Mouse (Mus musculus) midbrain, embryonic 13.5 days (tissue): ENCODE data around the gene Zfp964. TPM values are rescaled to one million over a fixed set of nuclear protein-coding genes. Genes with fewer than 3 reads are reported as not detected.
"Not testable (repeated sequence)": the region's sequence is repeated elsewhere in the genome, so short reads cannot be mapped to it uniquely, and the experiment has no call there.

ENCODE experiments used
- ATAC-seq: fragments of 200-750 bp; cut with Nextera tagmentation; 2 replicates; pipeline ENCODE4 v1.8.0; 2017; ENCODE audit warnings: mild to moderate bottlenecking, moderate TSS enrichment, moderate library complexity
- H3K27ac ChIP-seq: fragments of 300-500 bp; sonication (generic); 2 replicates; pipeline ENCODE4 v1.5.1; 2015; ENCODE audit warnings: inconsistent platforms, mild to moderate bottlenecking, moderate library complexity
- H3K27me3 ChIP-seq: fragments of 300-500 bp; sonication (generic); 2 replicates; pipeline ENCODE4 v1.6.1; 2015; ENCODE audit warnings: mild to moderate bottlenecking, inconsistent platforms
- H3K36me3 ChIP-seq: fragments of 300-500 bp; sonication (generic); 2 replicates; pipeline ENCODE4 v1.6.1; 2015; ENCODE audit warnings: mild to moderate bottlenecking, inconsistent platforms
- H3K4me1 ChIP-seq: fragments of 300-500 bp; sonication (generic); replicated peaks from 2 replicates; pipeline ENCODE4 v1.6.1; 2015; ENCODE audit warnings: inconsistent platforms
- H3K4me2 ChIP-seq: fragments of 300-500 bp; sonication (generic); replicated peaks from 2 replicates; pipeline ENCODE4 v1.6.1; 2015; ENCODE audit warnings: moderate library complexity, mild to moderate bottlenecking, inconsistent platforms
- H3K4me3 ChIP-seq: fragments of 300-500 bp; sonication (generic); replicated peaks from 2 replicates; pipeline ENCODE4 v1.5.1; 2015; ENCODE audit warnings: mild to moderate bottlenecking, inconsistent platforms
- H3K9ac ChIP-seq: fragments of 300-500 bp; sonication (generic); replicated peaks from 2 replicates; pipeline ENCODE4 v1.6.1; 2015; ENCODE audit warnings: mild to moderate bottlenecking, inconsistent platforms
- H3K9me3 ChIP-seq: fragments of 300-500 bp; sonication (generic); 2 replicates; pipeline ENCODE4 v1.6.1; 2016; ENCODE audit warnings: mild to moderate bottlenecking, inconsistent platforms
- WGBS: fragments of 180-500 bp; shearing (Covaris S2); methylation state at CpG from one replicate; pipeline ENCODE4 v1.1.7; 2015; 5-methylcytosine and 5-hydroxymethylcytosine counted together
- polyA plus RNA-seq: library from polyadenylated mRNA; unstranded; fragments of >200 nt; fragmentation: Nextera tagmentation; extraction: Ambion mirVana; gene quantifications from 2 replicates; pipeline ENCODE4 v1.2.1, GENCODE M21; 2015

Gene Zfp964
- 2.3 and 2.4 TPM in 2 replicates for polyA plus RNA-seq

- peak within 1 kb of the TSS; percentile 84 for H3K27ac ChIP-seq
- ATAC-seq, result peak; percentile 99
- H3K36me3 ChIP-seq, result no peaks in the 10 kb centered on the region
- peak within 1 kb of the TSS; percentile 73 for H3K9ac ChIP-seq
- peak within 1 kb of the TSS; percentile 61 for H3K4me3 ChIP-seq
- H3K9me3 ChIP-seq, result no peaks in the 10 kb centered on the region
- WGBS, result under 1% methylated on average over 55 of the region's 55 CpGs
- H3K4me2 ChIP-seq, result peak within 1 kb of the TSS; percentile 68
- peaks cover 8% of the 10 kb centered on the region for H3K4me1 ChIP-seq
- H3K27me3 ChIP-seq, result no peaks in the 10 kb centered on the region
Observed at GRCm38 (mm10) chr8:69654358-69654981, at the start of gene Zfp964. TSS of gene Zfp964 (plus strand) at chr8:69654479.

DNA sequence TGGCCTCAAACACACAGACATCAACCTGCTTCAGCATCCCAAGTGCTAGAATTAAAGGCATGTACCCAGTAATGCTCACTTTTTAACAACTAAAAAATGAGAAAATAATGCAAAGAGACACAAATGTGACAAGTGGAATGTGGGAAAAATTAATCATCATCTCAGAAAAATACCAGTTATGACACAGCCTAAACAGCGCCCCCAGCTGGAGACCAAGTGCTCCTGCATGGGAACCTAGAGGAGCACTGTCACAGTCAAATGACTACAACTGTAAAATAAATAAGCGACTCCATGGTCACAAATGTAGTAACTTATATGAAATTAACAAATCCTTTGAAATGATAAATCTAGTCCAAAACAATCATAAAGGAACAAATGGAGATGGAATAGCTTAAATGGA lies 39.6 kb upstream of the Zfp964 start:
- no peak overlapping the region for H3K4me2 ChIP-seq
- no peaks in the 10 kb centered on the region for H3K9me3 ChIP-seq
- no peak for ATAC-seq
- H3K4me1 ChIP-seq, result no peaks in the 10 kb centered on the region
- H3K4me3 ChIP-seq, result no peak overlapping the region
- peaks cover 85% of the 10 kb centered on the region for H3K36me3 ChIP-seq
- WGBS, result 64% methylated on average over 2 of the region's 2 CpGs
- H3K27me3 ChIP-seq, result no peaks in the 10 kb centered on the region
- H3K9ac ChIP-seq, result no peak overlapping the region
- no peak overlapping the region for H3K27ac ChIP-seq

DNA sequence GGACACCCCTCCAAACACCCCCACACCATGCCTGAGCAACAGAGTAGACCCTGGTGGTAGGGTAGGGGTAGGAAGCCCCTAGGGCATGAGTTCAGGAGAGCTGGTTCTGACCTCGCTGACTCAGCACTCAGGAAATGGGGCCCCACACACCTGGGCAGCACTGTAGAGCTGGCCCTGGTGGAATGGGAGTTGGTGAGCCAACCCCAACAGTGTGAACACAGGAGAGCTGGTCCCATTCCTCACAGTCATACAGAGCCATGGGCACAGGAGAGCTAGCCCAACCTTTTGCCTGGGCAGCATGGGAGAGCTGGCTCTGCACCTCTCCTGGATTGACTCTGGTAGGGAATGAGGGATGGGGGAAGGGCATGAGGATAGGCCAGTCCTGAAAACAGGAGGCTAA lies 36.2 kb upstream of the Zfp964 start:
- ATAC-seq, result peak; percentile 63

DNA sequence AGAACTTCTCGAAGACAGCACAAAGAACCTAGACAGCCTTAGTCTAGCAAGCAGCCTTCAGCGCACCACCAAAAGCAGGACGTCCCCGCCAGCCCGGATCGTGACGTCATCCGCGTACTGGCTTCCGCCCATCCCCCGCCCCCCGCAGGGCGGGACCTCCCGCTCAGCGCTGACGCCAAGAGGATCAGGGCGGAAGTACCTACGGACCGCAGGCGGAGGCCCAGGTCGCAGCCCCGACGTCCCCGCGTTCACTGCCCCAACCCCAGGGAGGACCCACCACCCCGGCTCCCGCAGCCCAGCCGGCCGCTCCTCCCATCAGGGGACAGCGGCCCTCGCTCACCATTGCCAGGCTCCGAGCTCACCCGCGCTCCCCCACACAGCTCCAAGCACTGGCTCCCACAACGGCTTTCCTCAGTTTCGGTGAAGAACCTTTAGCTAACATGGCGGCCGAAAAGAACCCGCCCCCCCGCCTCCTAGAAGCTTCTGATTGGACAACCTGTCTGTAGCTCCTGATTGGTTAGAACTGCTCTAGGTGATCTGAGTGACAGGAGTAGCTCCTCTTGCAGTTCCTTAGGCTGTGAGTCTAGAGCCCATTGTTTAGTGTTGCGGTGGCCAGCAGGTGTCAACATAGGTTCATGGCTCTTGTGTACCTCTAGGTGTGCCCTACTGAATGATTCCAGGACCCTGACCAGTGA lies 29.0 kb upstream of the Zfp964 start, which contains the start of gene Zfp868:
Gene Zfp868 (minus strand): TSS at position 454 of the 695 bp plus-strand sequence.
- Histone ChIP-seq H3K9ac (peak within 1 kb of the TSS; percentile 89), H3K27me3 (no peaks in the 10 kb centered on the region), H3K4me2 (peak within 1 kb of the TSS; percentile 55), H3K36me3 (no peaks in the 10 kb centered on the region), H3K4me1 (peaks cover 14% of the 10 kb centered on the region), H3K9me3 (no peaks in the 10 kb centered on the region), H3K4me3 (peak within 1 kb of the TSS; percentile 68), H3K27ac (peak within 1 kb of the TSS; percentile 99)
- under 1% methylated on average over 41 of the region's 41 CpGs for WGBS
- peak; percentile 100 for ATAC-seq

More for the DNA sequence above, 36.2 kb upstream of the Zfp964 start:
- peaks cover 2% of the 10 kb centered on the region for H3K4me1 ChIP-seq
- no peak overlapping the region for H3K4me3 ChIP-seq
- H3K9me3 ChIP-seq, result no peaks in the 10 kb centered on the region
- peaks cover 55% of the 10 kb centered on the region for H3K36me3 ChIP-seq
- WGBS, result 96% methylated on average over 1 of the region's 1 CpGs
- H3K4me2 ChIP-seq, result no peak overlapping the region
- H3K27me3 ChIP-seq, result no peaks in the 10 kb centered on the region
- no peak overlapping the region for H3K9ac ChIP-seq
- no peak overlapping the region for H3K27ac ChIP-seq

- peak overlapping the region; percentile 68 for H3K4me2 ChIP-seq
- ATAC-seq, result peak; percentile 18
- H3K27me3 ChIP-seq, result no peaks in the 10 kb centered on the region
- H3K4me1 ChIP-seq, result peaks cover 8% of the 10 kb centered on the region
- no peaks in the 10 kb centered on the region for H3K36me3 ChIP-seq
- no peak overlapping the region for H3K27ac ChIP-seq
- WGBS, result 44% methylated on average over 10 of the region's 10 CpGs
- H3K9ac ChIP-seq, result no peak overlapping the region
- no peaks in the 10 kb centered on the region for H3K9me3 ChIP-seq
- peak overlapping the region; percentile 61 for H3K4me3 ChIP-seq
Observed at GRCm38 (mm10) chr8:69653808-69654357, 396 bp upstream of the Zfp964 start.

DNA sequence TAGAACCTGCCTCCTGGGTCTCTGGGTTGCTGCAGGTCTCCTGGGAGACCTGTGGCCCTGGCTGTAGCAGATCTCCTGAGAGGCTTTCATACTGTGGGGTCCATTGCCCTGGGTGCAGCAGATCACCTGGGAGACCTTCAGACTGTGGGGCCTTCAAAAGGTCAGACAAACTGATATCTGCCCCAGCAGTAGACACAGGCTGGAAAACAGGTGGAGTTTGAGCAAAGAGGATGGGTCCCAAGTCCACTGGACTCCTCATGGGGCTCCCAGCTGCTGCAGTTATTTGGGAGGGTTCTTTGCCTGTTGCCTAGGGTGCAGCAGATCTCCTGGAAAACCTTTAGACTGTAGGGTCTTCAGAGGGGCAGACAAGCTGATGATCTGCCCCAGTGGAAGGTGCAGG lies 7.0 kb downstream of the Zfp964 start:
- H3K27ac ChIP-seq, result no peak overlapping the region
- H3K4me3 ChIP-seq, result no peak overlapping the region
- H3K36me3 ChIP-seq, result peaks cover 38% of the 10 kb centered on the region
- no peak for ATAC-seq
- peaks cover 4% of the 10 kb centered on the region for H3K9me3 ChIP-seq
- no peak overlapping the region for H3K4me2 ChIP-seq
- H3K4me1 ChIP-seq, result no peaks in the 10 kb centered on the region
- no peak overlapping the region for H3K9ac ChIP-seq
- H3K27me3 ChIP-seq, result no peaks in the 10 kb centered on the region

GRCm38 (mm10) chr8:69665051-69665450 lies 10.8 kb downstream of the Zfp964 start:
- ATAC-seq, H3K4me1 ChIP-seq, H3K27ac ChIP-seq, H3K9ac ChIP-seq, H3K27me3 ChIP-seq, H3K4me3 ChIP-seq, H3K9me3 ChIP-seq, H3K4me2 ChIP-seq: not testable (repeated sequence)
- H3K36me3 ChIP-seq, result peaks cover 32% of the 10 kb centered on the region
- 92% methylated on average over 2 of the region's 2 CpGs for WGBS

DNA sequence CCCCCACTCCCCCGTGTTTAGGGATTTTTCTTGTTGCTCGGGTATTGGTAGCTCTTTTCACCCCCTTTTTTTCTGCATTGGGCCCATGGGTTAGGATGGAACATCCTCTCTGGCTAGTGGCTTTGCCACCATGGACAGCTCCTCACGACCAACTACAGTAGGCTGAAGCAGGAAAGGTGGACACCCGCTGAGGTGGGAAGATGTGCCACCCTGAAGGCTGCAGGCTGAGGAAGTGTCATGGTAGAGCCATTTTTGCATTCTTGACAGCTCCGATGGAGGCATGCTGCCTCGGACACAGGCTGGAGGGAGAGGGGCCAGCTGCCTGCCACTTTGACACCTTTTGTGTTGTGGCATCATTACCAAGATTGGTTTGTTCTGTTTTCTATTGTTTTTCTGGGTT lies 47.5 kb downstream of the Zfp964 start:
- Histone ChIP-seq H3K4me3 (no peak overlapping the region), H3K4me2 (no peak overlapping the region), H3K27me3 (no peaks in the 10 kb centered on the region), H3K4me1 (no peaks in the 10 kb centered on the region), H3K9me3 (no peaks in the 10 kb centered on the region), H3K36me3 (peaks cover 45% of the 10 kb centered on the region), H3K27ac (no peak overlapping the region), H3K9ac (no peak overlapping the region)
- ATAC-seq, result no peak
- WGBS, result 83% methylated on average over 6 of the region's 6 CpGs

- peaks cover 59% of the 10 kb centered on the region for H3K36me3 ChIP-seq
Observed at GRCm38 (mm10) chr8:69710624-69711023, 56.3 kb downstream of the Zfp964 start, which contains the start of gene Zfp869. TSS of gene Zfp869 (minus strand) at chr8:69710724.

DNA sequence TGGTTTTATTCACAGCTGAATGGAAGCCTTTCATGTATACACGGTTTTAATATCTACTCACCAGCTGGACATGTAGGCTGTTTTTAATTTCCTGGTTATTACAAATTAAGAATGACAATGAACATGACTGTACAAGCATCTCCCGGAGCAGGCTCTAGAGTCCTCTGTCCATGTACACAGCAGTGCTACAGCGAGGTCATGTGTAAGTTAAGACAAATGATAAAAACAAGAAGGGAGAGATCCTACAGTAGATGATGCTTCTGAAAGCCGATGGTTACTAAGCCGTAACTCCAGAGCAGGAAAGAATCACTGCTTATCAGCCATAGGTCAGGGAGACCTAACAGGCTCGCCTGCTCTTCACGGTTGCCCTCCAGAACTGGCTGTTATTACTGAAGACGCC lies 59.2 kb downstream of the Zfp964 start:
- 93% methylated on average over 8 of the region's 8 CpGs for WGBS
- H3K4me1 ChIP-seq, result peaks cover 33% of the 10 kb centered on the region

More at GRCm38 (mm10) chr8:69710624-69711023, 56.3 kb downstream of the Zfp964 start, which contains the start of gene Zfp869:
- not testable (repeated sequence) for ATAC-seq, H3K9me3 ChIP-seq, H3K4me3 ChIP-seq, H3K4me2 ChIP-seq, H3K9ac ChIP-seq, H3K27me3 ChIP-seq, H3K27ac ChIP-seq
- peaks cover 27% of the 10 kb centered on the region for H3K4me1 ChIP-seq
- 97% methylated on average over 10 of the region's 10 CpGs for WGBS

GRCm38 (mm10) chr8:69715366-69715765 lies 61.1 kb downstream of the Zfp964 start:
- H3K4me3 ChIP-seq, result peak overlapping the region; percentile 88
- peak overlapping the region; percentile 30 for H3K9ac ChIP-seq
- H3K27ac ChIP-seq, result no peak overlapping the region
- H3K27me3 ChIP-seq, result no peaks in the 10 kb centered on the region
- no peaks in the 10 kb centered on the region for H3K9me3 ChIP-seq
- H3K4me2 ChIP-seq, result peak overlapping the region; percentile 44
- WGBS, result 81% methylated on average over 6 of the region's 6 CpGs
- peaks cover 33% of the 10 kb centered on the region for H3K4me1 ChIP-seq
- peaks cover 13% of the 10 kb centered on the region for H3K36me3 ChIP-seq
- ATAC-seq, result no peak

More for the DNA sequence above, 59.2 kb downstream of the Zfp964 start:
- no peak overlapping the region for H3K4me2 ChIP-seq
- H3K9ac ChIP-seq, result 0 out of 2 replicates have a peak overlapping the region, but pooled peaks have one; percentile 36
- no peak overlapping the region for H3K27ac ChIP-seq
- peaks cover 30% of the 10 kb centered on the region for H3K36me3 ChIP-seq
- H3K9me3 ChIP-seq, result no peaks in the 10 kb centered on the region
- ATAC-seq, result no peak
- H3K4me3 ChIP-seq, result no peak overlapping the region
- no peaks in the 10 kb centered on the region for H3K27me3 ChIP-seq
